Mouse (Mus musculus): Measurements from ENCODE around the gene Ralgps1. TPM values are rescaled to one million over a fixed set of nuclear protein-coding genes. Genes with fewer than 3 reads are reported as not detected.

Ralgps1 gene
- total and polyA plus RNA-seq, 3 experiments, result 0.62 to 2.1 (median 1.5) TPM

- dilution Hi-C loops (cut with MboI; ENCODE audit: extremely low pct_ligation_motif_present, extremely low pct_unique_long_range_greater_than_20kb, low sequenced_read_pairs) (no loop called here), in situ Hi-C loops (cut with MboI; ENCODE audit: low pct_ligation_motif_present, low pct_unique_long_range_greater_than_20kb, low sequenced_read_pairs) (no loop called here)
- H3K4me2 ChIP-seq (ENCODE audit: insufficient read depth, low read depth, poor library complexity, severe bottlenecking), result no peak overlapping the region
- H3K9ac ChIP-seq (ENCODE audit: insufficient read depth, low read depth), result no peak overlapping the region
- no peaks in the 10 kb centered on the region for H3K4me1 ChIP-seq (ENCODE audit: control insufficient read depth in 1 of 2, insufficient read depth in 2 of 2)
- TF ChIP-seq CHD2 (IDR thresholded peaks at IDR 0.05; ENCODE audit: low read length), result no peak
- no peak for TF ChIP-seq POLR2AphosphoS2 (IDR thresholded peaks at IDR 0.05; ENCODE audit: low read depth, low read length)
- no peak for TF ChIP-seq NRF1 (IDR thresholded peaks at IDR 0.05; ENCODE audit: low read depth, low read length)
- no peak for TF ChIP-seq MAZ (IDR thresholded peaks at IDR 0.05; ENCODE audit: low read depth, low read length)
- TF ChIP-seq JUN (IDR thresholded peaks at IDR 0.05; ENCODE audit: insufficient read depth, low read depth, low read length), result no peak
- no peak for TF ChIP-seq IRF4 (IDR thresholded peaks at IDR 0.05; ENCODE audit: low read depth, low read length)
- TF ChIP-seq ZNF384 (IDR thresholded peaks at IDR 0.05; ENCODE audit: low read depth, low read length), result no peak
- TF ChIP-seq ZC3H11A (IDR thresholded peaks at IDR 0.05; ENCODE audit: low read depth, low read length), result no peak
- no peak for TF ChIP-seq KAT2A (IDR thresholded peaks at IDR 0.05; ENCODE audit: insufficient replicate concordance, low read length)
- TF ChIP-seq MAFK (IDR thresholded peaks at IDR 0.05; ENCODE audit: insufficient replicate concordance, low read length), result no peak
- TF ChIP-seq POLR2A (IDR thresholded peaks at IDR 0.05; ENCODE audit: low read depth, low read length), result no peak
- no peaks in the 10 kb centered on the region for H3K79me2 ChIP-seq (replicated peaks; ENCODE audit: control insufficient read depth, extremely low read depth, insufficient read depth, poor library complexity, severe bottlenecking)
- H3K36me3 ChIP-seq (replicated peaks in 1 of 2; ENCODE audit: control insufficient read depth in 1 of 2, insufficient read depth in 1 of 2, low read length in 1 of 2), result peaks cover 0 to 6% of the 10 kb centered on the region in 2 experiments
- H3K9me3 ChIP-seq (replicated peaks; ENCODE audit: low read length), result no peaks in the 10 kb centered on the region
- H3K27ac ChIP-seq (ENCODE audit: insufficient read depth, low read depth), result no peak overlapping the region
- no peak for DNase-seq (ENCODE audit: extremely low read depth)
- H3K27me3 ChIP-seq (replicated peaks), result no peaks in the 10 kb centered on the region
- H3K4me3 ChIP-seq (replicated peaks in 1 of 3; ENCODE audit: low read depth in 2 of 3, low read length in 2 of 3, poor library complexity in 1 of 3), result no peak overlapping the region
Measured at GRCm38 (mm10) chr2:33253572-33254190, 117.6 kb downstream of the Ralgps1 start.

- dilution Hi-C loops (cut with MboI; ENCODE audit: extremely low pct_ligation_motif_present, extremely low pct_unique_long_range_greater_than_20kb, low sequenced_read_pairs), result no loop called here
- TF ChIP-seq SMC3 (IDR thresholded peaks at IDR 0.05; ENCODE audit: low read depth, low read length) (no peak), POLR2AphosphoS2 (IDR thresholded peaks at IDR 0.05; ENCODE audit: low read depth, low read length) (no peak)
Measured at GRCm38 (mm10) chr2:33252751-33253150, 118.5 kb downstream of the Ralgps1 start.

More at GRCm38 (mm10) chr2:33252751-33253150, 118.5 kb downstream of the Ralgps1 start:
- no peak for DNase-seq (ENCODE audit: extremely low read depth)
- Histone ChIP-seq H3K79me2 (replicated peaks; ENCODE audit: control insufficient read depth, extremely low read depth, insufficient read depth, poor library complexity, severe bottlenecking) (no peaks in the 10 kb centered on the region), H3K9ac (ENCODE audit: insufficient read depth, low read depth) (no peak overlapping the region), H3K4me3 (replicated peaks in 1 of 3; ENCODE audit: low read depth in 2 of 3, low read length in 2 of 3, poor library complexity in 1 of 3) (no peak overlapping the region), H3K4me2 (ENCODE audit: insufficient read depth, low read depth, poor library complexity, severe bottlenecking) (no peak overlapping the region), H3K27ac (ENCODE audit: insufficient read depth, low read depth) (no peak overlapping the region), H3K4me1 (ENCODE audit: control insufficient read depth in 1 of 2, insufficient read depth in 2 of 2) (no peaks in the 10 kb centered on the region), H3K9me3 (replicated peaks; ENCODE audit: low read length) (no peaks in the 10 kb centered on the region), H3K36me3 (replicated peaks in 1 of 2; ENCODE audit: control insufficient read depth in 1 of 2, insufficient read depth in 1 of 2, low read length in 1 of 2) (peaks cover 0 to 6% of the 10 kb centered on the region in 2 experiments), H3K27me3 (replicated peaks) (no peaks in the 10 kb centered on the region)
- in situ Hi-C loops (cut with MboI; ENCODE audit: low pct_ligation_motif_present, low pct_unique_long_range_greater_than_20kb, low sequenced_read_pairs), result no loop called here

Measured in CH12.LX (cell line).